Mouse (Mus musculus) brown adipose tissue, adult 24 weeks (tissue): ENCODE measurements around the gene Fbxw20. TPM values are rescaled to one million over a fixed set of nuclear protein-coding genes. Genes with fewer than 3 reads are reported as not detected.
"Not testable (repeated sequence)": the region's sequence is repeated elsewhere in the genome, so short reads cannot be mapped to it uniquely, and the experiment has no call there.

ENCODE experiments used
- H3K27ac ChIP-seq: fragments of 200-500 bp; replicated peaks from 2 replicates; pipeline ENCODE4 v1.5.1; 2012; ENCODE audit warnings: low read depth, mild to moderate bottlenecking, low read length
- H3K4me1 ChIP-seq: fragments of 200-500 bp; 2 replicates; pipeline ENCODE4 v1.6.1; 2012; ENCODE audit warnings: low read length, mixed read lengths; ENCODE audit not compliant: control insufficient read depth, insufficient read depth, insufficient read length
- H3K4me3 ChIP-seq: fragments of 200-500 bp; 2 replicates; pipeline ENCODE4 v1.5.1; 2012; ENCODE audit warnings: low read depth, mild to moderate bottlenecking, low read length, moderate library complexity; ENCODE audit not compliant: insufficient read depth
- polyA plus RNA-seq: library from polyadenylated mRNA; stranded (reverse); fragments of >200 nt; gene quantifications from 2 replicates; pipeline ENCODE4 v1.2.4, GENCODE M21; 2012; ENCODE audit not compliant: missing spikeins, insufficient read depth, insufficient read length

Gene Fbxw20
- polyA plus RNA-seq, result not detected in 2 replicates

DNA sequence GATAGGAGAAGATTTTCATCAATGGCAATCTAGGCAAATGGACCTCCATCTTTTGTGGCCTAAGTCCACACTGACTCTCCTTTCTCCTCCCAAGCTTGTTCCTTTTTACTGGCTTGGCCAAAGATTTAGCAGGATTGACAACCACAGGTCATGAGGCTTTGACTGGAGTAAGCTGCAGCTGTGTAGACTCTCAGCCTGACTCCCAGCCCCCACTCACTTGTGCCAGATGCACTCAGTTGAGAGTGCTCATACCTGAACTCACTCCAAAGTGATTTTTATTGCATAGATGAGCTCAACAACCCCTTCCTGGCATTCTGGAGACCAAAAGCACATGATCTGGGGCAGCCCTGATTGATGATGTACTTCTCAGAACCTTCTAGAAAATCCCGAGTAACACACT lies at the start of gene Fbxw20:
Gene Fbxw20, minus strand, starts transcription at position 101 of the 400 bp plus-strand sequence.
- H3K4me1 ChIP-seq, result no peaks in the 10 kb centered on the region

DNA sequence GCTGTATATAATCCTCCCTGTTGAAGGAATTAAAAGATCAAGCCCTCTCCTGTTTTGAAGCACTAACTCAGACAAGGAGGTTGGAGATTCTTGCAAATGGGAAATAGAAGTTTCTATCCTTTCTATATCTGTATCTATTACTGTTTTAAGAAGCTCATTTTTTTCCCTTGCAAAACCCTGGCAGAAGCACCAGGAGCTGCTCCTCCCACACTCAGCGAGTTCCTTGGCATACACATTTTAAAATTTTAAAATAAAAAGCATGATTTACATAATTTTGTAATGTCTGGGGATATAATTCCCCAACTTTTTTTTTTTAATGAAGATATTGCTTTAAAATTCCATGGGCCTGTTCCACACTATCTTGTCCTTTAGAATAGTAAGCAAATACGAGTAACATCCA lies 28.5 kb upstream of the Fbxw20 start:
- H3K4me3 ChIP-seq, result no peak overlapping the region
- H3K4me1 ChIP-seq, result no peaks in the 10 kb centered on the region
- no peak overlapping the region for H3K27ac ChIP-seq

More for the DNA sequence above, at the start of gene Fbxw20:
- H3K4me3 ChIP-seq, result no peak within 1 kb of the TSS
- no peak within 1 kb of the TSS for H3K27ac ChIP-seq

DNA sequence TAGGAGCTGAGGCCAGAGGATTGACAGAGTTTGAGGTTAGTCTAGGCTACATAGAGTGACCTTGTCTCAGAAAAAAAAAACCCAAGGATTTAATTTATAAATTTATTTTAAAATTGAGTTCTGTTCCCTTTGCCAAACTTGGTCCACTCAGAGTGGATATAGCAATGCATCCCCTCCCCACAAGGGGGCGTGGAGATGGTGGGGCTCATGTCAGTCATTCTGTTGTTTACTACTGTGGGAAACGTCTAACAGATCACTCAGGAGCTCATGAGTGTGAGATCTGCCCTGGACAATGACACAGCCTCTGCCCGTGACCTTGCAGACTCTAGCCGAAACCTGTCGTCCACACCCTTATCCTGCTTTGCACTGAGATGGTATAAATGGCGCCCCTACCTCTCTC lies 16.1 kb downstream of the Fbxw20 start:
- H3K4me1 ChIP-seq, result no peaks in the 10 kb centered on the region
- H3K4me3 ChIP-seq, result no peak overlapping the region
- no peak overlapping the region for H3K27ac ChIP-seq

DNA sequence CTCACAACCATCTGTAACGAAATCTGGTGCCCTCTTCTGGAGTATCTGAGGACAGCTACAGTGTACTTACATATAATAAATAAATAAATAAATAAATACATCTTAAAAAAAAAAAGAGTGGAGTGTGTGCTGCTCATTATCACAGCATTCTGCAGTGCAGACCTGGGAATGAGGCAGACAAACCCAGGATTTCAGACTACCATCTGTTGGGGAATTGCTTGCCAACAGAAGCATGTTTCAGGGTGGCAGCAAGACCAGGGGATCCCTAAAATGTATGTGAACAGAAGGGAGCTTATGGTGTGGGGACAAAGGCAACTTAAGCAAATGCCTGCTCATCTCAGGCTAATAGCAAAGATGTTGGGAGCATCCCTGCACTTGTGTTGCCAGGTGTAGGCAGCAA lies 33.2 kb downstream of the Fbxw20 start:
- H3K4me3 ChIP-seq, H3K4me1 ChIP-seq, H3K27ac ChIP-seq: not testable (repeated sequence)

DNA sequence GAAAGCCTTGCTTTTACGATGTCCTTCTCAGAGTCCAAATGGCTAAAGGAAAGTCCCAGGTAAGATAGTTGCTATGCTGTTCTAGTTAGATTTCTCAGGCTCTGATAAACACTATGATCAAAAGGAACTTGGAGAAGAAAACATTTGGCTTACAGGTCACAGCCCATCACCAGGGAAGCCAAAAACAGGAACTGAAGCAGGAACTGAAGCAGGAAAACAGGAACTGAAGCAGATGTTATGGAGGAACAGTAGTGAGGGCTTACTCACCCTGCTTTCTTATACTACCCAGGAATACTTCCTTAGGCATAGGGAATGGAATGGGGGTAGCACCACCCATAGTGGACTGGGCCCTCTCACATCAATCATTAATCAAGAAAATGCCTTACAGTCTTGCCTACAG lies 34.2 kb downstream of the Fbxw20 start:
- no peak overlapping the region; the same call in 1 of the 2 replicates for H3K27ac ChIP-seq
- no peak overlapping the region for H3K4me3 ChIP-seq
- no peaks in the 10 kb centered on the region for H3K4me1 ChIP-seq

DNA sequence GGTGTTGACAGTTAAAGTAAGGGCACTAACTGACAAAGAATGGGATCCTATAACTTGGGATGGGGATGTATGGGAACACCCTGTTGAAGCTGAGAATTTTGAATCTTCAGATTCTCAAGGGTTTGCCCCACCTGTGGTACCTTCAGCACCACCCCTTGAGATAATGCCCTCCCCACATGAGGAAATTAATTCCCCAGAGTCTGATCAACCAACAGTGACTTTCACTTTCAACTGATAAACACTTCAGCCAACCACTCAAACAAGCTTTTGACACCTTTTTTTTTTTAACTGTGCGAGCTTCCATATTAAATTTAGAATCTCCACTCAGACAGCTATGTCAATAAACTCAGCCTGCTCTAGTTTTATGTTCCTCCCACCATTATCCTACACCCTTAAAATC lies 35.2 kb downstream of the Fbxw20 start:
- Histone ChIP-seq H3K4me1 (no peaks in the 10 kb centered on the region), H3K27ac (no peak overlapping the region), H3K4me3 (no peak overlapping the region)

DNA sequence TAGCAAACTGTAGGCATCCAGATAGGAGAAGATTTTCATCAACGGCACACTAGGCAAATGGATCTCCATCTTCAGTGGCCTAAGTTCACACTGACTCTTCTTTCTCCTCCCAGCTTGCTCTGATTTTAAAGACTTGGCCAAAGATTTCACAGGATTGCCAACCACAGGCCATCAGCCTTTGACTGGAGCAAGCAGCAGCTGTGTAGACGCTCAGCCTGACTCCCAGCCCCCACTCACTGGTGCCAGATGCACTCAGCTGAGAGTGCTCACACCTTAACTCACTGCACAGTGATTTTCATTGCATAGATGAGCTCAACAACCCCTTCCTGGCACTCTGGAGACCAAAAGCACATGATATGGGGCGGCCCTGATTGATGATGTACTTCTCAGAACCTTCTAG lies 38.7 kb downstream of the Fbxw20 start, which contains the start of gene Fbxw13:
Gene Fbxw13, minus strand, starts transcription at position 101 of the 400 bp plus-strand sequence.
- H3K4me1 ChIP-seq, H3K4me3 ChIP-seq: not testable (repeated sequence)

DNA sequence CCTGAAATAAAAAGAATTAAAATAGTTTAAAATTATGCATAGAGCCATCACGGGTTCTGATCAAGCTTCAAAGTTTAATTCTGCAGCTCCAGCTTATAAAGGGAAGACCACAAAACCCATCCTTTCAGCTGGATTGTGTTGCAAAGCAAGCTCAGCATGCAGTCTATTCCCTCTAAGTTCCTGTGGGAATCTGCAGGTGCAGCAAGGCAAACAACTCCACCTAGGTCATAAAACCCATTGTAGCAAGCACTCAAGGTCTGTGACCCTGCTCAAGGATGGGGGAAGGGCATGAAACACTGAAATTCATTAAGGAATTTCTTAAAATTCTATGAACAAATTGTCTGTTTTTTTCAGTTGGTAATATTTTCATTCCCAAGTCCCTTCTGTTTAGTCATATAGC lies 57.3 kb downstream of the Fbxw20 start:
- Histone ChIP-seq H3K4me3 (no peak overlapping the region), H3K27ac (no peak overlapping the region), H3K4me1 (no peaks in the 10 kb centered on the region)

More for the DNA sequence above, 38.7 kb downstream of the Fbxw20 start, which contains the start of gene Fbxw13:
- H3K27ac ChIP-seq, result not testable (repeated sequence)

GRCm38 (mm10) chr9:109176301-109176700 lies 58.3 kb downstream of the Fbxw20 start:
- H3K4me3 ChIP-seq, result no peak overlapping the region
- no peaks in the 10 kb centered on the region for H3K4me1 ChIP-seq
- no peak overlapping the region for H3K27ac ChIP-seq

Other genes starting within 250 kb of the Fbxw20 start
- not detected in 2 replicates for gene Ucn2, start 248.7 kb downstream of the Fbxw20 start, polyA plus RNA-seq
- gene Pfkfb4, start 243.0 kb downstream of the Fbxw20 start, polyA plus RNA-seq, result 3.4 and 3.8 TPM in 2 replicates
- gene Shisa5, start 196.2 kb downstream of the Fbxw20 start, polyA plus RNA-seq, result 30.4 and 48.6 TPM in 2 replicates
- 6.6 and 16.6 TPM in 2 replicates for gene Trex1, start 175.0 kb downstream of the Fbxw20 start, polyA plus RNA-seq
- gene Atrip, start 160.6 kb downstream of the Fbxw20 start, polyA plus RNA-seq, result 3.6 and 4.8 TPM in 2 replicates
- gene Ccdc51, start 152.3 kb downstream of the Fbxw20 start, polyA plus RNA-seq, result 10.8 and 14.4 TPM in 2 replicates
- 232 and 572 TPM in 2 replicates for gene Tma7, start 152.2 kb downstream of the Fbxw20 start, polyA plus RNA-seq
- gene Plxnb1, start 139.4 kb downstream of the Fbxw20 start, polyA plus RNA-seq, result not detected in 2 replicates
- gene Fbxw21, start 72.7 kb downstream of the Fbxw20 start, polyA plus RNA-seq, result not detected in 2 replicates
- gene Fbxw13, start 38.8 kb downstream of the Fbxw20 start, polyA plus RNA-seq, result not detected in 2 replicates
- gene Fbxw14, start 52.9 kb upstream of the Fbxw20 start, polyA plus RNA-seq, result not detected in 2 replicates
- gene Fbxw28, start 104.9 kb upstream of the Fbxw20 start, polyA plus RNA-seq, result not detected in 2 replicates
- gene Fbxw22, start 169.5 kb upstream of the Fbxw20 start, polyA plus RNA-seq, result not detected in 2 replicates
- gene Fbxw16, start 214.4 kb upstream of the Fbxw20 start, polyA plus RNA-seq, result not detected in 2 replicates